Mouse (Mus musculus) midbrain, embryonic 13.5 days (tissue): Measurements from ENCODE around the gene Mrpl33. TPM values are rescaled to one million over a fixed set of nuclear protein-coding genes. Genes with fewer than 3 reads are reported as not detected.
"Not testable (repeated sequence)": the region's sequence is repeated elsewhere in the genome, so short reads cannot be mapped to it uniquely, and the experiment has no call there.

Experiments
- ATAC-seq: fragments of 200-750 bp; cut with Nextera tagmentation; 2 replicates; pipeline ENCODE4 v1.8.0; 2017; ENCODE audit warnings: mild to moderate bottlenecking, moderate TSS enrichment, moderate library complexity
- H3K27ac ChIP-seq: fragments of 300-500 bp; sonication (generic); 2 replicates; pipeline ENCODE4 v1.5.1; 2015; ENCODE audit warnings: inconsistent platforms, mild to moderate bottlenecking, moderate library complexity
- H3K27me3 ChIP-seq: fragments of 300-500 bp; sonication (generic); 2 replicates; pipeline ENCODE4 v1.6.1; 2015; ENCODE audit warnings: mild to moderate bottlenecking, inconsistent platforms
- H3K36me3 ChIP-seq: fragments of 300-500 bp; sonication (generic); 2 replicates; pipeline ENCODE4 v1.6.1; 2015; ENCODE audit warnings: mild to moderate bottlenecking, inconsistent platforms
- H3K4me1 ChIP-seq: fragments of 300-500 bp; sonication (generic); replicated peaks from 2 replicates; pipeline ENCODE4 v1.6.1; 2015; ENCODE audit warnings: inconsistent platforms
- H3K4me2 ChIP-seq: fragments of 300-500 bp; sonication (generic); replicated peaks from 2 replicates; pipeline ENCODE4 v1.6.1; 2015; ENCODE audit warnings: moderate library complexity, mild to moderate bottlenecking, inconsistent platforms
- H3K4me3 ChIP-seq: fragments of 300-500 bp; sonication (generic); replicated peaks from 2 replicates; pipeline ENCODE4 v1.5.1; 2015; ENCODE audit warnings: mild to moderate bottlenecking, inconsistent platforms
- H3K9ac ChIP-seq: fragments of 300-500 bp; sonication (generic); replicated peaks from 2 replicates; pipeline ENCODE4 v1.6.1; 2015; ENCODE audit warnings: mild to moderate bottlenecking, inconsistent platforms
- H3K9me3 ChIP-seq: fragments of 300-500 bp; sonication (generic); 2 replicates; pipeline ENCODE4 v1.6.1; 2016; ENCODE audit warnings: mild to moderate bottlenecking, inconsistent platforms
- WGBS: fragments of 180-500 bp; shearing (Covaris S2); methylation state at CpG from one replicate; pipeline ENCODE4 v1.1.7; 2015; 5-methylcytosine and 5-hydroxymethylcytosine counted together
- polyA plus RNA-seq: library from polyadenylated mRNA; unstranded; fragments of >200 nt; fragmentation: Nextera tagmentation; extraction: Ambion mirVana; gene quantifications from 2 replicates; pipeline ENCODE4 v1.2.1, GENCODE M21; 2015

Mrpl33 gene
- polyA plus RNA-seq, 1 experiment from 2014 or later = 188 TPM

GRCm38 (mm10) chr5:31627562-31628526 is 31.1 kb downstream of the Mrpl33 start:
- Histone ChIP-seq H3K4me1 (no peaks in the 10 kb centered on the region), H3K27me3 (no peaks in the 10 kb centered on the region), H3K4me2 (no peak overlapping the region), H3K9ac (no peak overlapping the region), H3K36me3 (peaks cover 8% of the 10 kb centered on the region), H3K4me3 (no peak overlapping the region), H3K9me3 (no peaks in the 10 kb centered on the region), H3K27ac (no peak overlapping the region)
- ATAC-seq = no peak
- WGBS = 82% methylated on average over 9 of the region's 9 CpGs

- Histone ChIP-seq H3K27ac (no peak overlapping the region), H3K4me3 (no peak overlapping the region), H3K9ac (no peak overlapping the region), H3K36me3 (peaks cover 5% of the 10 kb centered on the region), H3K4me1 (no peaks in the 10 kb centered on the region), H3K9me3 (no peaks in the 10 kb centered on the region), H3K27me3 (no peaks in the 10 kb centered on the region), H3K4me2 (no peak overlapping the region)
- WGBS = 94% methylated on average over 8 of the region's 8 CpGs
- no peak for ATAC-seq
Observed at GRCm38 (mm10) chr5:31628555-31628954, 31.8 kb downstream of the Mrpl33 start.

GRCm38 (mm10) chr5:31630064-31630463 is 33.3 kb downstream of the Mrpl33 start:
- Histone ChIP-seq H3K27me3 (no peaks in the 10 kb centered on the region), H3K4me1 (no peaks in the 10 kb centered on the region), H3K4me3 (no peak overlapping the region), H3K36me3 (peaks cover 4% of the 10 kb centered on the region; the same call in 1 of the 2 replicates), H3K9me3 (no peaks in the 10 kb centered on the region), H3K9ac (no peak overlapping the region), H3K4me2 (no peak overlapping the region), H3K27ac (no peak overlapping the region)
- no peak for ATAC-seq
- 70% methylated on average over 5 of the region's 5 CpGs for WGBS

GRCm38 (mm10) chr5:31631169-31631568 is 34.4 kb downstream of the Mrpl33 start:
- not testable (repeated sequence) for H3K4me1 ChIP-seq, H3K27ac ChIP-seq, H3K27me3 ChIP-seq, H3K9me3 ChIP-seq, ATAC-seq, H3K9ac ChIP-seq, H3K4me2 ChIP-seq, H3K36me3 ChIP-seq, H3K4me3 ChIP-seq
- 97% methylated on average over 4 of the region's 4 CpGs for WGBS

- no peaks in the 10 kb centered on the region for H3K36me3 ChIP-seq
- H3K27ac ChIP-seq = no peak overlapping the region
- ATAC-seq = no peak
- H3K4me2 ChIP-seq = no peak overlapping the region
- H3K4me1 ChIP-seq = peaks cover 7% of the 10 kb centered on the region
- no peak overlapping the region for H3K4me3 ChIP-seq
- no peak overlapping the region for H3K9ac ChIP-seq
- no peaks in the 10 kb centered on the region for H3K9me3 ChIP-seq
- no peaks in the 10 kb centered on the region for H3K27me3 ChIP-seq
- WGBS = 67% methylated on average over 4 of the region's 4 CpGs
Observed at GRCm38 (mm10) chr5:31634161-31634560, 37.4 kb downstream of the Mrpl33 start.

- WGBS = 42% methylated on average over 5 of the region's 5 CpGs
- Histone ChIP-seq H3K27me3 (no peaks in the 10 kb centered on the region), H3K9ac (no peak overlapping the region), H3K27ac (no peak overlapping the region), H3K4me1 (peaks cover 7% of the 10 kb centered on the region), H3K4me2 (no peak overlapping the region), H3K4me3 (no peak overlapping the region), H3K9me3 (no peaks in the 10 kb centered on the region), H3K36me3 (no peaks in the 10 kb centered on the region)
- no peak for ATAC-seq
Observed at GRCm38 (mm10) chr5:31634679-31635078, 37.9 kb downstream of the Mrpl33 start.

GRCm38 (mm10) chr5:31636636-31637253 is 40.0 kb downstream of the Mrpl33 start:
- 37% methylated on average over 9 of the region's 9 CpGs for WGBS
- Histone ChIP-seq H3K27ac (no peak overlapping the region), H3K4me1 (peaks cover 7% of the 10 kb centered on the region)

GRCm38 (mm10) chr5:31640542-31640941 is 43.8 kb downstream of the Mrpl33 start:
- no peak for ATAC-seq
- Histone ChIP-seq H3K36me3 (peaks cover 10% of the 10 kb centered on the region; the same call in 1 of the 2 replicates), H3K4me1 (peaks cover 7% of the 10 kb centered on the region), H3K9ac (no peak overlapping the region), H3K4me3 (no peak overlapping the region), H3K9me3 (no peaks in the 10 kb centered on the region), H3K27ac (no peak overlapping the region), H3K4me2 (no peak overlapping the region), H3K27me3 (no peaks in the 10 kb centered on the region)
- WGBS = 95% methylated on average over 2 of the region's 2 CpGs

More at GRCm38 (mm10) chr5:31636636-31637253, 40.0 kb downstream of the Mrpl33 start:
- H3K9me3 ChIP-seq = no peaks in the 10 kb centered on the region
- no peak overlapping the region for H3K4me3 ChIP-seq
- H3K36me3 ChIP-seq = 0 out of 2 replicates have a peak, but pooled peaks cover 5% of the 10 kb centered on the region
- H3K9ac ChIP-seq = no peak overlapping the region
- H3K4me2 ChIP-seq = no peak overlapping the region
- no peaks in the 10 kb centered on the region for H3K27me3 ChIP-seq
- ATAC-seq = no peak

- no peak overlapping the region for H3K4me2 ChIP-seq
- no peak overlapping the region for H3K4me3 ChIP-seq
- H3K9ac ChIP-seq = no peak overlapping the region
- H3K36me3 ChIP-seq = peaks cover 10% of the 10 kb centered on the region; the same call in 1 of the 2 replicates
- H3K27ac ChIP-seq = no peak overlapping the region
- H3K4me1 ChIP-seq = no peaks in the 10 kb centered on the region
- no peaks in the 10 kb centered on the region for H3K27me3 ChIP-seq
- ATAC-seq = no peak
- H3K9me3 ChIP-seq = no peaks in the 10 kb centered on the region
- 89% methylated on average over 3 of the region's 3 CpGs for WGBS
Observed at GRCm38 (mm10) chr5:31642300-31642699, 45.6 kb downstream of the Mrpl33 start.

- Histone ChIP-seq H3K27me3 (no peaks in the 10 kb centered on the region), H3K36me3 (peaks cover 10% of the 10 kb centered on the region; the same call in 1 of the 2 replicates), H3K4me3 (no peak overlapping the region), H3K9ac (no peak overlapping the region), H3K27ac (no peak overlapping the region), H3K4me2 (no peak overlapping the region), H3K4me1 (no peaks in the 10 kb centered on the region), H3K9me3 (no peaks in the 10 kb centered on the region)
- WGBS = 83% methylated on average over 4 of the region's 4 CpGs
- ATAC-seq = no peak
Observed at GRCm38 (mm10) chr5:31644272-31644671, 47.5 kb downstream of the Mrpl33 start.

- Histone ChIP-seq H3K4me1 (no peaks in the 10 kb centered on the region), H3K36me3 (peaks cover 10% of the 10 kb centered on the region; the same call in 1 of the 2 replicates), H3K27ac (no peak overlapping the region), H3K9me3 (no peaks in the 10 kb centered on the region), H3K4me2 (no peak overlapping the region), H3K4me3 (no peak overlapping the region), H3K27me3 (no peaks in the 10 kb centered on the region), H3K9ac (no peak overlapping the region)
- ATAC-seq = no peak
- 93% methylated on average over 6 of the region's 6 CpGs for WGBS
Observed at GRCm38 (mm10) chr5:31644847-31645246, 48.1 kb downstream of the Mrpl33 start.

GRCm38 (mm10) chr5:31645798-31646197 is 49.1 kb downstream of the Mrpl33 start:
- H3K4me3 ChIP-seq = no peak overlapping the region
- H3K9ac ChIP-seq = no peak overlapping the region
- H3K36me3 ChIP-seq = peaks cover 10% of the 10 kb centered on the region; the same call in 1 of the 2 replicates
- no peak overlapping the region for H3K4me2 ChIP-seq
- 91% methylated on average over 6 of the region's 6 CpGs for WGBS
- H3K9me3 ChIP-seq = no peaks in the 10 kb centered on the region
- no peak overlapping the region for H3K27ac ChIP-seq
- ATAC-seq = no peak
- no peaks in the 10 kb centered on the region for H3K4me1 ChIP-seq
- no peaks in the 10 kb centered on the region for H3K27me3 ChIP-seq
